Mouse (Mus musculus): ENCODE measurements around the gene Ddx23. TPM values are rescaled to one million over a fixed set of nuclear protein-coding genes. Genes with fewer than 3 reads are reported as not detected.

Gene Ddx23
- total RNA-seq, 1 experiment from 2014 or later, result 114 TPM

DNA sequence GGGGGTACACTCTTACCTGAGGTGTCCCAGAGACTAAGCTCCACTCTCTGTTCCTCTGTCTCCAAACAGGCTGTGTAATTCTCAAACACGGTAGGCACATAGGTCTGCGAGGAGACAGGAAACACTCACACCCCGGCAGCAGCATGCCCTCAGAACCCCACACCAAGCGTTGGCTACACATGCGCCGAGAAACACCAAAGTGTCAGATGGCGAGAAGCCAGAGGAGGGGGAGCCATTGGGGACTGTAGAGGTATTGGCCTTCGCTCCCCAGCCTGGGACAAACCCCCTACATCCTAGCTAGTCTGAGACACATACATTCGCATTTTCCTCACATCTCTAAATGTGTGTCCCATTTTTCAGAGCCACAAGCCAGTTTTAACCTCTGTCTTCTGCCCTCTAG, 13.8 kb upstream of the Ddx23 start:
- ATAC-seq (ENCODE audit: extremely low read depth, insufficient number of reproducible peaks, low FRiP score, poor library complexity, severe bottlenecking), result no peak

DNA sequence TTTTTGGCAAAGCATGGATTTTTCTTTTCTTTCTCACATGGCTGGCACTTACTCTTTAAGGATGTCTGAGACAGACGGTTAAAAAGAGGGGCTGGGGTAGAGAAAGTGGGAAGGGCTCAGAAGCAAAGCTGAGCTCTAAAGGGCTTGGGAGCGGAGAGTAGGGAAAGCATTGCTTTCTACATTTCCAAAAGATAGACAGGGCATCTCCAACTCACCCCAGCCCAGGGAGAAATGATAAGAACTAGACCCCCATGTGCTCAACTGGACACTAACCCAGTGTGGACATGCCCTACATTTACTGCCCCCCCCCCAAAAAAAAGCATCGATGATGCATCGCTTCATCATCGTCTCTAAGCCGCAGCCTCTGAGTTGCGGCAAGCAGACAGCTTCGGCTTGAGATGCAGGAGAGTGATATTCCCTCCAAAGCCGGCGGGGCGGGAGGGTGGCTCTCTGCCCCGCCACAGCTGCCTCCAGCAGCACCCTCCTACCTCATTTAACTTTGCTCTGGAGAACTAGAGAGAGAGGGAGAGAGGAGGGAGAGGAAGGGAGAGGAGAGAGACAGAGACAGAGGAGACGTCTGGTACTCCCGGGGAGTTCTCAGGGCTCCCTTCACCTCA, 13.0 kb upstream of the Ddx23 start:
- ATAC-seq (ENCODE audit: extremely low read depth, insufficient number of reproducible peaks, low FRiP score, poor library complexity, severe bottlenecking), result no peak

GRCm38 (mm10) chr15:98674994-98675545, 12.4 kb upstream of the Ddx23 start:
- ATAC-seq (ENCODE audit: extremely low read depth, insufficient number of reproducible peaks, low FRiP score, poor library complexity, severe bottlenecking), result no peak

DNA sequence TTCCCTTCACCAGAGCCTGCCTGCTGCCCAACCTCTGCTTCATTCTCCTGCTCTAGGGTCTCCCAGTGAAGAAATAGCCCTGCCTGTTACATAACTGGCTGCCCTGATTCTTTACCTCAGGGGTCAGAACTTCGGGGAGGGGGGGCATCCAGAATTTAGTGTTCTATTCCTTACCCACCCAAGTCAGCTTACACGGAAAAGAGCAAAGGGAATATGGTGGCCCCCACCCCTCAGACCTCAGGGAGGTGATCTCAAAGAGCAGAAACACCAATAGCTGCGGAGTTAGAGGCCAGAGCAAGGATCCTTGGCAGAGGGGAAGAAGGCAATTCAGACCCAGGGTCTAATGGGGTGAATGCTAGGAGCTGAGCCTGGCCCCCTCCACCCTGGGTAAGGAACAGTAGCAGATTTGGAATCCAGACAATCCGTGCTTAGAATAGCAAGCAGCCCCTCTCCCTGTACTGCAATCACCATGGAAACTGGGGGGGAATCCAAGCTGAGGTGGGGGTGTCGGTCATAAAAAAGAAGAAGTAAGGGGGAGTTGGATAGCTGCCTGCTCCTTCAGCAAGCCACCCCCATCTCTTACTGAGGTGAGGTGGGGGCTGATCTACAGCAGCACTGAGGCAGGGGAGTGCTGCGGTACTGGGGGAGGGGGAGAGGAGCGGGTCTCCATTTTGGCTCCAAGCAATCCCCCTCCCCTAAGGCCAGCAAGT, 11.7 kb upstream of the Ddx23 start:
- no peak for ATAC-seq (ENCODE audit: extremely low read depth, insufficient number of reproducible peaks, low FRiP score, poor library complexity, severe bottlenecking)

DNA sequence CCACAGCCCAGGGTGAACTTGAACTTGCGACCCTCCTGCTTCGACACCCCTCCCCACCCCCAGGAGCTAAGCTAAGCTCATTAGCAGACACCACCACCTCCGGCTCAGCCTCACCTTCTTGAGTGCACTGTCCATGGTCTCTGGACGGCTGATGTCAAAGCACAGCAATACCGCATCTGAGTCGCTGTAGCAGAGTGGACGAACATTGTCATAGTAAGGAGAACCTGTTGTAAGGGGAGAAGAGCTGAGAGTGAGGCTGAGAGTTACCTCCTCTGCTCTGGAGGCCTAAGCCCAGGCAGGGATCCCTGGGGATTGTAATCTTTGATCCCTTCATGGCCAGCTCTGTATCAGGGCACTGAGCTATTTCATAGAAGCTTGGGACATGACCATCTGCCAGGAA, 11.0 kb upstream of the Ddx23 start:
- no peak for ATAC-seq (ENCODE audit: extremely low read depth, insufficient number of reproducible peaks, low FRiP score, poor library complexity, severe bottlenecking)

- ATAC-seq (ENCODE audit: extremely low read depth, insufficient number of reproducible peaks, low FRiP score, poor library complexity, severe bottlenecking), result no peak
Measured at GRCm38 (mm10) chr15:98672592-98672991, 9.9 kb upstream of the Ddx23 start.

DNA sequence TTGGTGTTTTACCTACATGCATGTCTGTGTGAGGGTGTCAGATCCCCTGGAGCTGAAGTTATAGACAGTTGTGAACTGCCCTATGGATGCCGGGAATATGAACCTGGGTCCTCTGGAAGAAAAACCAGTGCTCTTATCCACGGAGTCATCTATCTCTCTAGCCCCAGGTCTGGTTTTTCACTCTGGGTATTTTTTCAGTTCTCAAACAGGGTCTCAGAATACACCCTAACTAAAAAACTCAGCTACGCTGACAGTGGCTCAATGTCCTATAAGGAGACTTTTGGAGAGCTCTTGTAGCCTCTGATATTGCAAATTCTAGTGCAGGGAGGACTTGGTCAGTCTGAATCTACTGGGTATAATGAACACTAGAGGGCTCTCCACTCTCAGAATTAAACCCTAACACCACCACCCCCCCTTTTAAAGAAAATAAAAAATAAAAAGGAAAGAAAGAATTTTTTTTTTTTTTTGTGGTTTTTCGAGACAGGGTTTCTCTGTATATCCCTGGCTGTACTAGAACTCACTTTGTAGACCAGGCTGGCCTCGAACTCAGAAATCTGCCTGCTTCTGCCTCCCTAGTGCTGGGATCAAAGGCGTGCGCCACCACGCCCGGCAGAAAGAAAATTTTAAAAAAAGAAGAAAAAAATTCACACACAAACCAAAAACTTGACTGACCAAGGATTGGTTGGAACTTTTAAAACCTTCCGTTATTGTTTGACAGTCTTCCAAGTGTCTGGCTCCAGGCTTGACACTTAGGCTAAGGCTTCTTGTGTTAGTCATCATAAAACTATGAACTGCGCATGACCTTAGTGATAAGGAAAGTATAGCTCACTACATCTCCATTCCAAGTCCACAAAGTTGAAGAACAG, 1.6 kb upstream of the Ddx23 start:
- ATAC-seq (ENCODE audit: extremely low read depth, insufficient number of reproducible peaks, low FRiP score, poor library complexity, severe bottlenecking), result no peak

GRCm38 (mm10) chr15:98662198-98662566, 512 bp downstream of the Ddx23 start:
- peak; percentile 14; the same call in 1 of the 2 replicates for ATAC-seq (ENCODE audit: extremely low read depth, insufficient number of reproducible peaks, low FRiP score, poor library complexity, severe bottlenecking)

DNA sequence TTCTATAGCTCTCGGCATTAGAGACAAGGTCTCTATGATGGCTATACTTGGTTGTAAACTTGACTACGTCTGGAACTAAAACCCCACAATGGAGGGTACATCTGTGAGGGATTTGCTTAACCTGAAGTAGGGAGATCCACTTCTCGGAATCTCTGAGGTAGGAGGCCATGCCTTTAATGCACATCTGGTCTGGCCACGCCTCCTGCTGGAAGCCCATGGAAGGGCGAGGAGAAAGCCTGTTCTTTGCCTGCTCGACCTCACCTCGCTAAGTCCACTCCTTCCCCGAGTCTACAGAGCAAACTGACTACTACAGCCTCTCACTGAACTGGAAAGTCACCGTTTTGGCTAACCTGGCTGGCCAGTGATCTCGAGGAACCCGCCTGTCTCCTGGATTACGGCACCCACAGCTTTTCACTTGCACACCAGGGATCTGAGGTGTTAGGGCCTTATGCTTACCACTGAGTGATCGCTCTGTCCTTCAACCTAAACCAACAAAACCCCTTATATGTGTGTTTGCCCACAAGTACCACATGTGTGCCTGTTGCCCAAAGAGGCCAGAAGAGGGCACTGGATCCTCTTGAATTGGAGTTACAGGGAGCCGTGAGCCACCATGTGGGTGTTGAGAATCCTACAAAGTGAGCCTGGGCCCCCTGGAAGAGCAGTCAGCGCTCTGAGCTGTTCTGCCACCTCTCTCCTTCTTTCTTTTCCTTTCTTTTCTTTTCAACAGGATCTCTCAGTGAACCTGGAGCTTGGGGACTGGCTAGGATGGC, 5.5 kb downstream of the Ddx23 start:
- no peak for ATAC-seq (ENCODE audit: extremely low read depth, insufficient number of reproducible peaks, low FRiP score, poor library complexity, severe bottlenecking)

DNA sequence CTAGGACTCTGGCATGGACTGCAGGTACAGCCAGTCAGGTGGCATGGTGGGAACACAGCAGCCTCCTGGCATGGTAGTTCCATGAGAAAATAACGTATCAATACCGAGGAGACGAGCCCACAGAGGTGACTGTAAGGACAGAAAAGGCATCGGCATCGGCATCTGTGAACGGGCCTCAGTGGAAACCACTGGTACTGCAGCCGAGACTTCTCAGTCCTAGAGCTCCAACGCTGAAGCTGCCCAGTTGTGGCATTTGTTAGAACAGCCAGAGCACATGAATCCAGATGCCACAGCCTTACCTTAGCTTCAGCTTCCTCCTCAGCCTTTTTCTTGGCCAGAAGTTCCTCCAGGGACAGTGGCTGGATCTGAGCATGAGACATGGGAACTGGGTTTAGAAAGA, 10.5 kb downstream of the Ddx23 start:
- ATAC-seq (ENCODE audit: extremely low read depth, insufficient number of reproducible peaks, low FRiP score, poor library complexity, severe bottlenecking), result no peak

- no peak for ATAC-seq (ENCODE audit: extremely low read depth, insufficient number of reproducible peaks, low FRiP score, poor library complexity, severe bottlenecking)
Measured at GRCm38 (mm10) chr15:98651431-98651830, 11.3 kb downstream of the Ddx23 start.

DNA sequence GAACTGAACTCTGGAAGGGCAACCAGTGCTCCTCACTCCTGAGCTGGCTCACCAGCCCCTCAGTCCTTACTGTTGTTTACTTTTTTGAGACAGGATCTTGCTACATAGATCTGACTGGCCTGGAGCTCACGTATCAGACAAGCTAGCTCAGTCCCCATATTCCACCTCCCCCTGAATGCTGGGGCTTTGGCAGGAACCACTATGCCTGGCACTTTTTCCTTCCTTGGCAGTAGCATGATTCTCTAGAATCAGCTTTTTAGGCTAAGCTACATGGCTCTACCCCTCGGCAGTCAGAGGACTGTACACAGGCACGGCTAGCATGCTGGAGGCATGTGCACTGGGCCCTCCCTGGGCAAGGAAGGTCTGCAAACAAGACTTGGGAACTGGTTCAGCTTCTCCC, 14.6 kb downstream of the Ddx23 start:
- no peak for ATAC-seq (ENCODE audit: extremely low read depth, insufficient number of reproducible peaks, low FRiP score, poor library complexity, severe bottlenecking)

DNA sequence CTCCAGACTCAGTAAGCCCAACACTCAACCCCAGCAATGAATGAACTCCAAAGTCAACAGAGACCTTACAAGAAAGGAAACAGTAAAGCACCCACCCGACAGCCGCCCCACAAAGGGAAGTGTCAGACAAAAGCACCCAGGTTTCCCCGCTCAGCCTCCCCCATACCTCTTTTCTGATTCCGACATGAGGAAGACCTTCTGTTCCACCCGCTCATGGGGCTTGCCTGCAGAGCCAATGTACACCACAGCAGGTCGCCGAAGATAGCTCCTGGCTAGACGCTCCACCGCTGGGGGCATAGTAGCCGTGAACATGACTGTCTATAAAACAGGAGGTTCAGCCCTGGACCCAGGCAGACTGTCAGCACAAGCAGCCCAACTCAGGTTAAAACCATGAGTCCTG, 15.4 kb downstream of the Ddx23 start:
- no peak for ATAC-seq (ENCODE audit: extremely low read depth, insufficient number of reproducible peaks, low FRiP score, poor library complexity, severe bottlenecking)

GRCm38 (mm10) chr15:98646737-98647136, 16.0 kb downstream of the Ddx23 start:
- no peak for ATAC-seq (ENCODE audit: extremely low read depth, insufficient number of reproducible peaks, low FRiP score, poor library complexity, severe bottlenecking)

DNA sequence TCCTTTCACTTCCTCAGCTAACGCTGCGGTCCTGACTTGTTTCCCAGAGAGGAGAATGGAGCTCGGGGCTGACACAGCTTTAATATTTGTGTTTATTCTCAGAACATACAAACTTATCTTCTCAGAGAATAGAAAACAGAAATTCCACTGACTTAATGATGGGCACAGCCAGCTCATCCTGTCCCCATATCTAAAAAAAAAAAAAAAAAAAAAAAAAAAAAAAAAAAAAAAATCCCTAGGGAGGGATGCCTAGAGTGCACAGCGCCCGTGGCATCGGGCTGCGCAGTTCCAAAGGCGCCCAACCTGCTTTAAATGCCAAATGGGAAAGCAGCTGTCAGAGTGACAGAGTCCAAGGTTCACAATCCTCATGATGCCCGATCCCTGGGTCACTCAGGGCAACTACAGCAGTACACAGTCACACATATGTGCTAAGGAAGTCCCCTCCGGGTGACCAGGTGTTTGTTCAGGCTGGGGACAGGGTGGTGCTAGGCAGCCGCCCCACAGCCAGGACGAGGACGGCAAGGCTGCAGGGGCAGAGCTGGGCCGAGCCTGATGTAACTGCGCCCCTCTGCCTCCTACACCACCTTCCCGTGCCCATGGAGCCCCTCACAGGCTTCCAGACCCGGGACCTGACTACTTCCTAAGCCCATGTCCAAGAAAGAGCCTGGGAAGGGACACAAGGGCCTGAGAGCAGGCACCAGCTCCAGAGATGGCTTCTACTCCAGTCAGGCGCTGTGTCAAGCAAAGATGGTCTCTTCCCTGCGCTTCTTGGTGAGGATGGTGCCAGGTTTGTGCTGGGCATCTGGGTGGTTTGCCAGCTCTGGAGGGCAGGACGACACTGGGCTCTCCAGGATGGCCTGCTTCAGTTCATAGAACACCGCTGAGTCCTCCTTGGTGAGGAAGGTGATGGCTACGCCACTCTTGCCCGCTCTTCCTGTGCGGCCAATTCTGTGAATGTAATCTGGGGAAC, 17.4 kb downstream of the Ddx23 start:
- no peak for ATAC-seq (ENCODE audit: extremely low read depth, insufficient number of reproducible peaks, low FRiP score, poor library complexity, severe bottlenecking)

GRCm38 (mm10) chr15:98644406-98644805, 18.3 kb downstream of the Ddx23 start:
- ATAC-seq (ENCODE audit: extremely low read depth, insufficient number of reproducible peaks, low FRiP score, poor library complexity, severe bottlenecking), result no peak

DNA sequence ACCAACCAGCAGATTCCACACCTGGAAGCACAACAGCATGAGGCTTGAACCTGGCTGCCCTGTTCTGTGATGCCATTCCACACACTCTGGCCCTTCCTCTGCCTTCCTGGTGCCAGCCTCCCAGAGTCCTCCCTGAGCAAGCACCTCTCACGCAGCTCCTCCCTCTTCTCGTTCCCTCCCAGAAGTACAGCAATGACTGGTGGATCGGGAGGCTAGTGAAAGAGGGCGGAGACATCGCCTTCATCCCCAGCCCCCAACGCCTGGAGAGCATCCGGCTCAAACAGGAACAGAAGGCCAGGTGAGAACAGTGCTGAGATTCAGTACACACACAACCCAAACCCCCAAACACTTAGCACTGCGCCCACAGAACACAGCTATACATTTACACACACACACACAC, 22.5 kb downstream of the Ddx23 start:
- no peak for ATAC-seq (ENCODE audit: extremely low read depth, insufficient number of reproducible peaks, low FRiP score, poor library complexity, severe bottlenecking)

- no peak for ATAC-seq (ENCODE audit: extremely low read depth, insufficient number of reproducible peaks, low FRiP score, poor library complexity, severe bottlenecking)
Measured at GRCm38 (mm10) chr15:98637155-98637554, 25.5 kb downstream of the Ddx23 start.
